Mouse (Mus musculus) urinary bladder, postnatal 36 days (tissue): Measurements from ENCODE around the gene Olfr353.

Experiments
- DNase-seq, 2 experiments: peaks; one replicate each; pipeline ENCODE4 v3.0.0; 2022; ENCODE audit warnings: low spot score in 2 of 2, mixed read lengths in 1 of 2

Olfr353 gene

GRCm38 (mm10) chr2:36892836-36893235 is at the start of gene Olfr353:
Olfr353 (minus strand) TSS chr2:36892936.
- DNase-seq, result no peak

- DNase-seq, result no peak
Measured at GRCm38 (mm10) chr2:36936821-36937220, 44.1 kb upstream of the Olfr353 start, which contains the start of gene Olfr356. Olfr356 (plus strand) TSS chr2:36937121.

- no peak for DNase-seq
Measured at GRCm38 (mm10) chr2:36928797-36929196, 36.1 kb upstream of the Olfr353 start, which contains the start of gene Olfr355. Olfr355 (minus strand) TSS chr2:36928897.

GRCm38 (mm10) chr2:36905380-36905779 is 12.6 kb upstream of the Olfr353 start, which contains the start of gene Olfr354:
Olfr354 (plus strand) TSS chr2:36905680.
- DNase-seq, result no peak

- no peak for DNase-seq
Measured at GRCm38 (mm10) chr2:36897114-36897513, 4.4 kb upstream of the Olfr353 start.

GRCm38 (mm10) chr2:36868160-36868559 is 24.6 kb downstream of the Olfr353 start, which contains the start of gene Olfr352:
Olfr352 (plus strand) TSS chr2:36868460.
- DNase-seq, result no peak

GRCm38 (mm10) chr2:36862560-36862959 is 30.2 kb downstream of the Olfr353 start, which contains the start of gene Olfr351:
Olfr351 (minus strand) TSS chr2:36862660.
- no peak for DNase-seq

- DNase-seq, result no peak
Measured at GRCm38 (mm10) chr2:36846010-36846409, 46.7 kb downstream of the Olfr353 start, which contains the start of gene Olfr350. Olfr350 (plus strand) TSS chr2:36846310.
